8 mouse cellular contexts compared by ENCODE assay signal in genomic region chr3:108389111-108389545, GRCm38 (mm10). TPM values are rescaled to one million over a fixed set of nuclear protein-coding genes. Genes with fewer than 3 reads are reported as not detected.
DNase-seq lines count a peak whose midpoint lies in the region; ATAC-seq and TF ChIP-seq lines count a peak whose summit lies in the region.

No protein-coding gene starts in this region.

- H3K27ac ChIP-seq in MEL (ENCODE audit: control insufficient read depth, low read depth, low read length), result no peak overlapping the region
- H3K27ac ChIP-seq in cerebellum, adult 2 months (ENCODE audit: insufficient read depth, low read length), result no peak overlapping the region
- H3K27ac ChIP-seq in forebrain, postnatal 0 days (ENCODE audit: low read depth, low read length), result peak overlapping the region; percentile 6; the same call in 1 of the 2 replicates
- H3K27ac ChIP-seq in neural tube, embryonic 15.5 days (replicated peaks), result no peak overlapping the region

- peaks cover 0 to 4% of the 10 kb centered on the region in 2 experiments; a peak in 2 of 4 replicates for H3K27me3 ChIP-seq in MEL (ENCODE audit: control insufficient read depth in 1 of 2, insufficient read depth in 2 of 2, low read length in 2 of 2)
- H3K27me3 ChIP-seq in cerebellum, adult 2 months (ENCODE audit: control insufficient read depth, insufficient read depth, low read length), result no peaks in the 10 kb centered on the region
- H3K27me3 ChIP-seq in forebrain, postnatal 0 days (ENCODE audit: insufficient read depth, low read length), result no peaks in the 10 kb centered on the region
- no peaks in the 10 kb centered on the region for H3K27me3 ChIP-seq in neural tube, embryonic 15.5 days (replicated peaks)

- peaks cover 0 to 7% of the 10 kb centered on the region in 2 experiments; a peak in 3 of 4 replicates for H3K4me1 ChIP-seq in MEL (ENCODE audit: control insufficient read depth in 1 of 2, insufficient read depth in 2 of 2, low read length in 2 of 2)
- H3K4me1 ChIP-seq in cerebellum, adult 2 months (ENCODE audit: control insufficient read depth, insufficient read depth, low read length), result peaks cover under 1% of the 10 kb centered on the region; the same call in 1 of the 2 replicates
- peaks cover 1% of the 10 kb centered on the region; the same call in 1 of the 2 replicates for H3K4me1 ChIP-seq in forebrain, postnatal 0 days (ENCODE audit: insufficient read depth)
- H3K4me1 ChIP-seq in neural tube, embryonic 15.5 days, result peaks cover 8% of the 10 kb centered on the region

- H3K4me2 ChIP-seq in forebrain, postnatal 0 days (ENCODE audit: low read depth), result no peak overlapping the region
- peak overlapping the region; percentile 19; the same call in 1 of the 2 replicates for H3K4me2 ChIP-seq in neural tube, embryonic 15.5 days

- TF ChIP-seq CTCF in MEL (IDR thresholded peaks at IDR 0.05 in 2 of 3, conservative IDR thresholded peaks at IDR 0.05 in 1 of 3; ENCODE audit: control insufficient read depth in 1 of 3, insufficient read depth in 1 of 3, low read depth in 2 of 3, low read length in 3 of 3, poor library complexity in 1 of 3, severe bottlenecking in 1 of 3), result peak in 2 of 3 experiments; percentile 89 to 95
- peak; percentile 94 for TF ChIP-seq CTCF in cerebellum, adult 2 months (IDR thresholded peaks at IDR 0.05; ENCODE audit: borderline replicate concordance, insufficient read depth, low read depth, low read length)
- TF ChIP-seq CTCF in forebrain, postnatal 0 days (IDR thresholded peaks at IDR 0.05; ENCODE audit: low read depth), result peak; percentile 99

- under 1% methylated on average over 5 of the region's 5 CpGs for WGBS in cerebellum, adult 2 months
- 2% methylated on average over 5 of the region's 5 CpGs for WGBS in forebrain, postnatal 0 days
- WGBS in neural tube, embryonic 15.5 days, result 0% methylated on average over 5 of the region's 5 CpGs

- TF ChIP-seq EP300 in MEL (IDR thresholded peaks at IDR 0.05; ENCODE audit: low read depth in 1 of 2, low read length in 2 of 2), result peak in 1 of 2 experiments; percentile 63; a peak in 2 of 4 replicates

- intact Hi-C loops in heart, postnatal 36 days (cut with DNase I), result loop anchor here (1.0 to 2.0 kb wide), 2 partner anchors 107 to 224 kb away; no protein-coding TSS in a partner anchor

- no peaks in the 10 kb centered on the region for H3K9me3 ChIP-seq in MEL (replicated peaks; ENCODE audit: insufficient read depth, low read length)
- H3K9me3 ChIP-seq in forebrain, postnatal 0 days (ENCODE audit: low read length), result no peaks in the 10 kb centered on the region
- H3K9me3 ChIP-seq in neural tube, embryonic 15.5 days (replicated peaks), result no peaks in the 10 kb centered on the region

- H3K79me2 ChIP-seq in MEL (ENCODE audit: control insufficient read depth, insufficient read depth, low read length, poor library complexity), result no peaks in the 10 kb centered on the region

- peak; percentile 88 for ATAC-seq in forebrain, postnatal 0 days
- peak; percentile 75 for ATAC-seq in neural tube, embryonic 15.5 days (ENCODE audit: low FRiP score)

- TF ChIP-seq POLR2A in MEL (IDR thresholded peaks at IDR 0.05; ENCODE audit: control insufficient read depth in 1 of 2, insufficient read depth in 1 of 2, low read depth in 1 of 2, low read length in 2 of 2, poor library complexity in 1 of 2), result no peak
- TF ChIP-seq POLR2A in cerebellum, adult 2 months (IDR thresholded peaks at IDR 0.05; ENCODE audit: borderline replicate concordance, insufficient read depth, low read length), result no peak

- peak overlapping the region; percentile 15; the same call in 1 of the 2 replicates for H3K9ac ChIP-seq in MEL (ENCODE audit: control insufficient read depth, low read depth, low read length, poor library complexity, severe bottlenecking)
- no peak overlapping the region for H3K9ac ChIP-seq in forebrain, postnatal 0 days
- no peak overlapping the region for H3K9ac ChIP-seq in neural tube, embryonic 15.5 days (replicated peaks)

- peak; percentile 98 for DNase-seq in MEL (ENCODE audit: low read depth, low spot score)
- peak; percentile 93 to 97 for DNase-seq in cerebellum, adult 2 months
- peak; percentile 98 for DNase-seq in forebrain, postnatal 0 days
- peak; percentile 96 to 98 for DNase-seq in heart, postnatal 36 days
- DNase-seq in layer of hippocampus, adult 18-20 months (ENCODE audit: low spot score in 2 of 2), result peak; percentile 95 to 98
- peak; percentile 92 to 96 for DNase-seq in lung, adult 18-20 months
- DNase-seq in testis, postnatal 10 days (ENCODE audit: low spot score), result peak; percentile 98

- peak; percentile 89 for TF ChIP-seq RAD21 in MEL (IDR thresholded peaks at IDR 0.05; ENCODE audit: low read depth, low read length)

- peaks cover 0 to 3% of the 10 kb centered on the region in 2 experiments; a peak in 2 of 4 replicates for H3K36me3 ChIP-seq in MEL (ENCODE audit: control insufficient read depth in 1 of 2, insufficient read depth in 2 of 2, low read length in 2 of 2)
- peaks cover 19% of the 10 kb centered on the region for H3K36me3 ChIP-seq in forebrain, postnatal 0 days (ENCODE audit: insufficient read depth)
- peaks cover 27% of the 10 kb centered on the region for H3K36me3 ChIP-seq in neural tube, embryonic 15.5 days

- no peak overlapping the region; a peak in 1 of 4 replicates for H3K4me3 ChIP-seq in MEL (ENCODE audit: control insufficient read depth in 1 of 2, insufficient read depth in 1 of 2, low read depth in 2 of 2, low read length in 2 of 2)
- H3K4me3 ChIP-seq in cerebellum, adult 2 months (replicated peaks; ENCODE audit: insufficient read depth, low read depth, low read length), result no peak overlapping the region
- H3K4me3 ChIP-seq in forebrain, postnatal 0 days (ENCODE audit: low read depth, low read length), result no peak overlapping the region
- H3K4me3 ChIP-seq in neural tube, embryonic 15.5 days (replicated peaks), result no peak overlapping the region

TF ChIP-seq in MEL, 35 proteins besides CTCF, POLR2A, EP300 and RAD21 (continues in another document):
- 0 out of 2 replicates have a peak, but pooled peaks have one; percentile 38 for TF ChIP-seq MYB (IDR thresholded peaks at IDR 0.05; ENCODE audit: low read depth, low read length)
- peak; percentile 41; the same call in 1 of the 2 replicates for TF ChIP-seq MYC (IDR thresholded peaks at IDR 0.05; ENCODE audit: low read depth, low read length)
- peak; percentile 38; the same call in 1 of the 2 replicates for TF ChIP-seq JUND (IDR thresholded peaks at IDR 0.05; ENCODE audit: low read depth, low read length)
- peak; percentile 71 for TF ChIP-seq HCFC1 (IDR thresholded peaks at IDR 0.05; ENCODE audit: low read depth, low read length)
- no peak for TF ChIP-seq CHD1 (IDR thresholded peaks at IDR 0.05; ENCODE audit: low read depth, low read length)
- peak; percentile 35; the same call in 1 of the 2 replicates for TF ChIP-seq BHLHE40 (IDR thresholded peaks at IDR 0.05; ENCODE audit: borderline replicate concordance, low read depth, low read length)
- TF ChIP-seq SMC3 (IDR thresholded peaks at IDR 0.05; ENCODE audit: low read depth, low read length), result peak; percentile 99
- 0 out of 2 replicates have a peak, but pooled peaks have one; percentile 22 for TF ChIP-seq MEF2A (IDR thresholded peaks at IDR 0.05; ENCODE audit: extremely low read depth, insufficient replicate concordance, low read depth, low read length, poor library complexity, severe bottlenecking)

RNA-seq across cellular contexts. Expression of gene Psrc1, which starts 5.5 kb away (rescaled TPM):
- total RNA-seq in MEL (2012; rRNA removed), result 12.5 and 14.6 TPM in 2 replicates
- 10 to 100 TPM in 1 of 2 experiments, not detected in 1; 37.3 TPM for polyA plus RNA-seq in MEL (2012; ENCODE audit: insufficient read depth in 1 of 2, insufficient read length in 2 of 2, low read depth in 1 of 2, low replicate concordance in 2 of 2, missing spikeins in 1 of 2)
- polyA plus RNA-seq in cerebellum, adult 2 months (2012; rRNA removed), result 0.21 and 0.28 TPM in 2 replicates
- 9.5 and 10.5 TPM in 2 replicates for total RNA-seq in forebrain, postnatal 0 days (2014; rRNA removed)
- 6.5 and 7.0 TPM in 2 replicates for polyA plus RNA-seq in forebrain, postnatal 0 days (2015; fragmentation: Nextera tagmentation; extraction: Ambion mirVana)
- total RNA-seq in heart, postnatal 36 days (2021), result under 1 TPM; 0.39 to 0.68 TPM
- 10 to 100 TPM; 23.2 to 25.0 TPM for total RNA-seq in layer of hippocampus, adult 18-20 months (2021)
- 5.5 and 12.4 TPM in 2 replicates for polyA plus RNA-seq in neural tube, embryonic 15.5 days (2015; fragmentation: Nextera tagmentation; extraction: Ambion mirVana)

RNA-seq across cellular contexts. Expression of gene Mybphl, which starts 24.4 kb away (rescaled TPM):
- not detected in 2 replicates for total RNA-seq in MEL (2012; rRNA removed)
- polyA plus RNA-seq in MEL (2012; ENCODE audit: insufficient read depth in 1 of 2, insufficient read length in 2 of 2, low read depth in 1 of 2, low replicate concordance in 2 of 2, missing spikeins in 1 of 2), result not detected
- polyA plus RNA-seq in cerebellum, adult 2 months (2012; rRNA removed), result 0.16 TPM in 1 of 2 replicates, not detected in the other
- not detected in 2 replicates for total RNA-seq in forebrain, postnatal 0 days (2014; rRNA removed)
- not detected in 2 replicates for polyA plus RNA-seq in forebrain, postnatal 0 days (2015; fragmentation: Nextera tagmentation; extraction: Ambion mirVana)
- 10 to 100 TPM; 46.4 to 54.6 TPM for total RNA-seq in heart, postnatal 36 days (2021)
- total RNA-seq in layer of hippocampus, adult 18-20 months (2021), result under 1 TPM; 0.86 to 0.99 TPM
- polyA plus RNA-seq in neural tube, embryonic 15.5 days (2015; fragmentation: Nextera tagmentation; extraction: Ambion mirVana), result 0.15 and 0.19 TPM in 2 replicates

RNA-seq across cellular contexts. Expression of gene Celsr2, which starts 26.2 kb away (rescaled TPM):
- total RNA-seq in MEL (2012; rRNA removed), result not detected in 2 replicates
- under 1 TPM in 1 of 2 experiments, not detected in 1; 0.04 TPM for polyA plus RNA-seq in MEL (2012; ENCODE audit: insufficient read depth in 1 of 2, insufficient read length in 2 of 2, low read depth in 1 of 2, low replicate concordance in 2 of 2, missing spikeins in 1 of 2)
- 57.4 and 58.2 TPM in 2 replicates for polyA plus RNA-seq in cerebellum, adult 2 months (2012; rRNA removed)
- total RNA-seq in forebrain, postnatal 0 days (2014; rRNA removed), result 39.0 and 51.4 TPM in 2 replicates
- 14.4 and 24.5 TPM in 2 replicates for polyA plus RNA-seq in forebrain, postnatal 0 days (2015; fragmentation: Nextera tagmentation; extraction: Ambion mirVana)
- 1 to 10 TPM; 6.6 to 7.4 TPM for total RNA-seq in heart, postnatal 36 days (2021)
- 100 to 1,000 TPM; 172 to 173 TPM for total RNA-seq in layer of hippocampus, adult 18-20 months (2021)
- 34.4 and 35.0 TPM in 2 replicates for polyA plus RNA-seq in neural tube, embryonic 15.5 days (2015; fragmentation: Nextera tagmentation; extraction: Ambion mirVana)

RNA-seq across cellular contexts. Expression of gene Sars, which starts 55.9 kb away (rescaled TPM):
- total RNA-seq in MEL (2012; rRNA removed), result 202 and 283 TPM in 2 replicates
- 100 to 1,000 TPM in 1 of 2 experiments, not detected in 1; 337 TPM for polyA plus RNA-seq in MEL (2012; ENCODE audit: insufficient read depth in 1 of 2, insufficient read length in 2 of 2, low read depth in 1 of 2, low replicate concordance in 2 of 2, missing spikeins in 1 of 2)
- polyA plus RNA-seq in cerebellum, adult 2 months (2012; rRNA removed), result 214 and 228 TPM in 2 replicates
- total RNA-seq in forebrain, postnatal 0 days (2014; rRNA removed), result 196 and 202 TPM in 2 replicates
- polyA plus RNA-seq in forebrain, postnatal 0 days (2015; fragmentation: Nextera tagmentation; extraction: Ambion mirVana), result 220 and 223 TPM in 2 replicates
- total RNA-seq in heart, postnatal 36 days (2021), result 10 to 100 TPM; 82.6 to 83.9 TPM
- total RNA-seq in layer of hippocampus, adult 18-20 months (2021), result 100 to 1,000 TPM; 205 to 221 TPM
- 206 and 219 TPM in 2 replicates for polyA plus RNA-seq in neural tube, embryonic 15.5 days (2015; fragmentation: Nextera tagmentation; extraction: Ambion mirVana)

Comparison
In these comparisons a context has a peak if more than half of its experiments do, and no peak if none do; other contexts are left out.
1. RNA of gene Mybphl, which starts 24.4 kb away (total RNA-seq): 46.4 to 54.6 TPM in heart, postnatal 36 days; 0.86 to 0.99 TPM in layer of hippocampus, adult 18-20 months, not detected in MEL and not detected in forebrain, postnatal 0 days; every median in the first group is over 10 times any median in the second.
2. Peak in every context shown above with its lines, with median percentiles within 50 percentile points of each other: DNase-seq and CTCF ChIP-seq.